Mouse (Mus musculus): ENCODE results near the gene Akr1b8. TPM values are rescaled to one million over a fixed set of nuclear protein-coding genes. Genes with fewer than 3 reads are reported as not detected.
"Not testable (repeated sequence)": the region's sequence is repeated elsewhere in the genome, so short reads cannot be mapped to it uniquely, and the experiment has no call there.

Gene Akr1b8
- polyA plus RNA-seq, 1 experiment from 2014 or later = 11.1 TPM

DNA sequence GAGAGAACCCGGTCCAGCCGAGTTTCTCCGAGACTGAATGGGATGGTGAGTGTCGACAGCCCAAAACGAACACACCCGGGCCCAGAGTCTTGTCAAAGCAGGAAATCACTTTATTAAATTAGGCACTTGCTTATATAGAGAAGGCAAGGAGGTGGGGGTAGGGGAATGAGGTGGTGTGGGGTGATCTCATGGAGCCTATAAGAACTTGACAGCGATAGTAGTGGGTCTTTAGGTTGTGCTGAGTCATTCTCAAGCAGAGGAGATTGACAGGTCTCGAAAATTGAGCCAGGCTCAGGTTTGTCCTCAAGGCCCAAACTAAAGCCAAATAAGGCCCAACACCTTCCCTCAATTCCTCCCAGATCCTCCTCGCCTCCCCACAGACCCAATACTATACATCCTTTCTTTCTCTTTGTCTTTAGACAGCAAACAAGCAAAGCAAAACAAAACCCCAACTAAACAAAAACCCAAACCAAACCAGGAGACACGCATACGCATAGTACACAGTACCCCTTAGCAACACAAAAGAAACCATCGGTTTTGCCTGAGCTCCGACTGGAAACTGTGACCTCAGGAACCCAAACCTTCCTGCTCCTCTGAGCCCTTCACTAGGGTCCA, 45.8 kb downstream of the Akr1b8 start:
- DNase-seq (ENCODE audit: low spot score) (no peak), ATAC-seq (ENCODE audit: insufficient number of reproducible peaks, low FRiP score, low TSS enrichment, low read depth) (no peak)
- H3K27me3 ChIP-seq (ENCODE audit: control insufficient read depth, insufficient read depth, low read length) = no peaks in the 10 kb centered on the region
- WGBS = 88% methylated on average over 13 of the region's 13 CpGs
- H3K4me3 ChIP-seq (ENCODE audit: low read depth, low read length) = no peak overlapping the region
- no peaks in the 10 kb centered on the region for H3K9me3 ChIP-seq (ENCODE audit: control insufficient read depth, low read length)
- no peak overlapping the region for H3K4me2 ChIP-seq (ENCODE audit: low read depth, severe bottlenecking)
- no peak overlapping the region for H3K27ac ChIP-seq (replicated peaks; ENCODE audit: low read depth, low read length)
- H3K9ac ChIP-seq (ENCODE audit: low read length) = no peak overlapping the region
- no peaks in the 10 kb centered on the region for H3K4me1 ChIP-seq (ENCODE audit: control insufficient read depth, insufficient read depth, low read length)
- H3K36me3 ChIP-seq (ENCODE audit: control insufficient read depth, insufficient read depth, low read length) = no peaks in the 10 kb centered on the region

- Histone ChIP-seq H3K36me3 (ENCODE audit: control insufficient read depth, insufficient read depth, low read length) (no peaks in the 10 kb centered on the region), H3K27ac (replicated peaks; ENCODE audit: low read depth, low read length) (no peak overlapping the region), H3K9me3 (ENCODE audit: control insufficient read depth, low read length) (no peaks in the 10 kb centered on the region), H3K4me1 (ENCODE audit: control insufficient read depth, insufficient read depth, low read length) (no peaks in the 10 kb centered on the region), H3K9ac (ENCODE audit: low read length) (no peak overlapping the region), H3K4me2 (ENCODE audit: low read depth, severe bottlenecking) (no peak overlapping the region), H3K27me3 (ENCODE audit: control insufficient read depth, insufficient read depth, low read length) (no peaks in the 10 kb centered on the region), H3K4me3 (ENCODE audit: low read depth, low read length) (no peak overlapping the region)
- WGBS = 79% methylated on average over 2 of the region's 2 CpGs
- no peak for DNase-seq (ENCODE audit: low spot score)
- no peak for ATAC-seq (ENCODE audit: insufficient number of reproducible peaks, low FRiP score, low TSS enrichment, low read depth)
Measured at GRCm38 (mm10) chr6:34400696-34401095, 46.8 kb downstream of the Akr1b8 start.

- no peak for ATAC-seq (ENCODE audit: insufficient number of reproducible peaks, low FRiP score, low TSS enrichment, low read depth)
- H3K4me2 ChIP-seq (ENCODE audit: low read depth, severe bottlenecking) = no peak overlapping the region
- H3K9me3 ChIP-seq (ENCODE audit: control insufficient read depth, low read length) = no peaks in the 10 kb centered on the region
- H3K4me1 ChIP-seq (ENCODE audit: control insufficient read depth, insufficient read depth, low read length) = no peaks in the 10 kb centered on the region
- DNase-seq (ENCODE audit: low spot score) = no peak
- 93% methylated on average over 4 of the region's 4 CpGs for WGBS
- H3K36me3 ChIP-seq (ENCODE audit: control insufficient read depth, insufficient read depth, low read length) = no peaks in the 10 kb centered on the region
- H3K27me3 ChIP-seq (ENCODE audit: control insufficient read depth, insufficient read depth, low read length) = no peaks in the 10 kb centered on the region
- no peak overlapping the region for H3K27ac ChIP-seq (replicated peaks; ENCODE audit: low read depth, low read length)
- no peak overlapping the region for H3K4me3 ChIP-seq (ENCODE audit: low read depth, low read length)
- H3K9ac ChIP-seq (ENCODE audit: low read length) = no peak overlapping the region
Measured at GRCm38 (mm10) chr6:34406746-34407145, 52.8 kb downstream of the Akr1b8 start.

DNA sequence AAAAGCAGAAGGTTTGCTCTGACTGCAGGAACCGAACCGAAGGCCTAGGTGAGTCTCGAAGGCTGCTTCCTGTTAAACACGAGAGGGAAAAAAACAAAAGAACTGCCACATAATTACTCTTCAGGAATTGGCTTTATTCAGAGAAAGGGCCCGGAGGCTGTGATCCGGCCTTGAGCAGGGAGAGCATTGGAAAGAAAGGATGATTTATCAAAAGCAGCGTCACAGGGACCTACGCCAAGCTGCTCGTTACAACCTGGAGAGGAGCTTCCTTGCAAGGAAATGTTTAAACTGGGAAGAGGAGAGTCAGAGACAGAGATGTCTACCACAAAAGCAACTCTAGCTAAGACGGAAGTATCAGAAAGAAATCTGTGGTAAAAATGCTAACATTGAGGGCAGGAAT, 53.5 kb downstream of the Akr1b8 start:
- DNase-seq (ENCODE audit: low spot score) = no peak
- WGBS = 82% methylated on average over 10 of the region's 10 CpGs
- no peak for ATAC-seq (ENCODE audit: insufficient number of reproducible peaks, low FRiP score, low TSS enrichment, low read depth)

GRCm38 (mm10) chr6:34412023-34412422, 58.1 kb downstream of the Akr1b8 start, which contains the start of gene Akr1b7:
Gene Akr1b7, plus strand, starts transcription at chr6:34412334.
- 59% methylated on average over 6 of the region's 6 CpGs for WGBS

More for the DNA sequence above, 53.5 kb downstream of the Akr1b8 start:
- no peak overlapping the region for H3K9ac ChIP-seq (ENCODE audit: low read length)
- H3K27me3 ChIP-seq (ENCODE audit: control insufficient read depth, insufficient read depth, low read length) = no peaks in the 10 kb centered on the region
- no peak overlapping the region for H3K4me2 ChIP-seq (ENCODE audit: low read depth, severe bottlenecking)
- no peaks in the 10 kb centered on the region for H3K36me3 ChIP-seq (ENCODE audit: control insufficient read depth, insufficient read depth, low read length)
- H3K4me1 ChIP-seq (ENCODE audit: control insufficient read depth, insufficient read depth, low read length) = no peaks in the 10 kb centered on the region
- no peak overlapping the region for H3K27ac ChIP-seq (replicated peaks; ENCODE audit: low read depth, low read length)
- no peak overlapping the region for H3K4me3 ChIP-seq (ENCODE audit: low read depth, low read length)
- no peaks in the 10 kb centered on the region for H3K9me3 ChIP-seq (ENCODE audit: control insufficient read depth, low read length)

DNA sequence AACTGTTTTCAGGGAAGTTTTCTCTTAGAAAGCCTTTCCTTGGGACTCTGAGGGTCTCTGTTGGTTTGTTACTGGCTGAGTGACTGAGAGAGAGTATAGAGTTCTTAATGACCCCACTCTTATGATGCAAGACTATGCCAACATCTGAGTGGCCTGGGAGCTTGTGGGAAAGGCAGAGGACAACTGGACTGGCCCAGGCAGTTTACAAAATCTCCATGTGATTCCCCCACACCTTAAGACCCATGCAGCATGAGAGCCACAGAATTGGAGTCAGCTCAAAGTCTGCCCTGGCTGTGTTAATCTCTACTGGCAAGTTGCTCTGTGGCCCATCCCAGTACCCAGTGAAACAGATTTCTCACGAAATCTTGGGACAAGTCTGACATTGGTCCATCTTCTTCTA, 58.8 kb downstream of the Akr1b8 start:
- DNase-seq (ENCODE audit: low spot score) (no peak), ATAC-seq (ENCODE audit: insufficient number of reproducible peaks, low FRiP score, low TSS enrichment, low read depth) (no peak)
- Histone ChIP-seq H3K27me3 (ENCODE audit: control insufficient read depth, insufficient read depth, low read length) (no peaks in the 10 kb centered on the region), H3K9me3 (ENCODE audit: control insufficient read depth, low read length) (no peaks in the 10 kb centered on the region), H3K4me2 (ENCODE audit: low read depth, severe bottlenecking) (no peak overlapping the region), H3K27ac (replicated peaks; ENCODE audit: low read depth, low read length) (no peak overlapping the region), H3K9ac (ENCODE audit: low read length) (no peak overlapping the region), H3K36me3 (ENCODE audit: control insufficient read depth, insufficient read depth, low read length) (no peaks in the 10 kb centered on the region), H3K4me3 (ENCODE audit: low read depth, low read length) (no peak overlapping the region), H3K4me1 (ENCODE audit: control insufficient read depth, insufficient read depth, low read length) (no peaks in the 10 kb centered on the region)
- 81% methylated on average over 1 of the region's 1 CpGs for WGBS

More at GRCm38 (mm10) chr6:34412023-34412422, 58.1 kb downstream of the Akr1b8 start, which contains the start of gene Akr1b7:
- Histone ChIP-seq H3K4me3 (ENCODE audit: low read depth, low read length) (no peak within 1 kb of the TSS), H3K27ac (replicated peaks; ENCODE audit: low read depth, low read length) (no peak within 1 kb of the TSS), H3K27me3 (ENCODE audit: control insufficient read depth, insufficient read depth, low read length) (no peaks in the 10 kb centered on the region), H3K4me2 (ENCODE audit: low read depth, severe bottlenecking) (no peak within 1 kb of the TSS), H3K9ac (ENCODE audit: low read length) (no peak within 1 kb of the TSS), H3K9me3 (ENCODE audit: control insufficient read depth, low read length) (no peaks in the 10 kb centered on the region), H3K36me3 (ENCODE audit: control insufficient read depth, insufficient read depth, low read length) (no peaks in the 10 kb centered on the region), H3K4me1 (ENCODE audit: control insufficient read depth, insufficient read depth, low read length) (no peaks in the 10 kb centered on the region)
- ATAC-seq (ENCODE audit: insufficient number of reproducible peaks, low FRiP score, low TSS enrichment, low read depth) (no peak), DNase-seq (ENCODE audit: low spot score) (no peak)

- H3K27ac ChIP-seq (replicated peaks; ENCODE audit: low read depth, low read length); H3K36me3 ChIP-seq (ENCODE audit: control insufficient read depth, insufficient read depth, low read length); H3K4me1 ChIP-seq (ENCODE audit: control insufficient read depth, insufficient read depth, low read length); H3K4me2 ChIP-seq (ENCODE audit: low read depth, severe bottlenecking); ATAC-seq (ENCODE audit: insufficient number of reproducible peaks, low FRiP score, low TSS enrichment, low read depth); H3K9me3 ChIP-seq (ENCODE audit: control insufficient read depth, low read length); DNase-seq (ENCODE audit: low spot score); H3K9ac ChIP-seq (ENCODE audit: low read length); H3K27me3 ChIP-seq (ENCODE audit: control insufficient read depth, insufficient read depth, low read length); H3K4me3 ChIP-seq (ENCODE audit: low read depth, low read length): not testable (repeated sequence)
- WGBS = 56% methylated on average over 1 of the region's 1 CpGs
Measured at GRCm38 (mm10) chr6:34413386-34413785, 59.5 kb downstream of the Akr1b8 start.

- no peaks in the 10 kb centered on the region for H3K36me3 ChIP-seq (ENCODE audit: control insufficient read depth, insufficient read depth, low read length)
- ATAC-seq (ENCODE audit: insufficient number of reproducible peaks, low FRiP score, low TSS enrichment, low read depth) = no peak
- no peak overlapping the region for H3K4me3 ChIP-seq (ENCODE audit: low read depth, low read length)
- H3K4me2 ChIP-seq (ENCODE audit: low read depth, severe bottlenecking) = no peak overlapping the region
- H3K9me3 ChIP-seq (ENCODE audit: control insufficient read depth, low read length) = no peaks in the 10 kb centered on the region
- no peak overlapping the region for H3K27ac ChIP-seq (replicated peaks; ENCODE audit: low read depth, low read length)
- 94% methylated on average over 2 of the region's 2 CpGs for WGBS
- H3K4me1 ChIP-seq (ENCODE audit: control insufficient read depth, insufficient read depth, low read length) = no peaks in the 10 kb centered on the region
- no peak overlapping the region for H3K9ac ChIP-seq (ENCODE audit: low read length)
- H3K27me3 ChIP-seq (ENCODE audit: control insufficient read depth, insufficient read depth, low read length) = no peaks in the 10 kb centered on the region
- DNase-seq (ENCODE audit: low spot score) = no peak
Measured at GRCm38 (mm10) chr6:34416521-34416920, 62.6 kb downstream of the Akr1b8 start.
